Mouse (Mus musculus) megakaryocyte-erythroid progenitor cell, adult 5-6 weeks (primary cell): Measurements from ENCODE around the gene Vav1. TPM values are rescaled to one million over a fixed set of nuclear protein-coding genes. Genes with fewer than 3 reads are reported as not detected.

Source experiments
- ATAC-seq: replicated peaks from 2 replicates; pipeline ENCODE4 v1.8.0; 2016; ENCODE audit warnings: mild to moderate bottlenecking, inconsistent platforms; ENCODE audit not compliant: severe bottlenecking, poor library complexity, low FRiP score, low TSS enrichment
- total RNA-seq, 2 experiments: library from RNA; stranded (forward) in 1 of 2; stranded (reverse) in 1 of 2; fragments of 200-1000, 215-1000 nt in 1 of 2; fragments of >200 nt in 1 of 2; fragmentation: Nextera tagmentation in 1 of 2; gene quantifications; 2 replicates each; pipeline ENCODE4 v1.2.3; 2014 to 2017

Gene Vav1
- total RNA-seq (2014; fragmentation: Nextera tagmentation) (39.2 and 44.7 TPM in 2 replicates), total RNA-seq (2017) (86.4 and 126 TPM in 2 replicates)

DNA sequence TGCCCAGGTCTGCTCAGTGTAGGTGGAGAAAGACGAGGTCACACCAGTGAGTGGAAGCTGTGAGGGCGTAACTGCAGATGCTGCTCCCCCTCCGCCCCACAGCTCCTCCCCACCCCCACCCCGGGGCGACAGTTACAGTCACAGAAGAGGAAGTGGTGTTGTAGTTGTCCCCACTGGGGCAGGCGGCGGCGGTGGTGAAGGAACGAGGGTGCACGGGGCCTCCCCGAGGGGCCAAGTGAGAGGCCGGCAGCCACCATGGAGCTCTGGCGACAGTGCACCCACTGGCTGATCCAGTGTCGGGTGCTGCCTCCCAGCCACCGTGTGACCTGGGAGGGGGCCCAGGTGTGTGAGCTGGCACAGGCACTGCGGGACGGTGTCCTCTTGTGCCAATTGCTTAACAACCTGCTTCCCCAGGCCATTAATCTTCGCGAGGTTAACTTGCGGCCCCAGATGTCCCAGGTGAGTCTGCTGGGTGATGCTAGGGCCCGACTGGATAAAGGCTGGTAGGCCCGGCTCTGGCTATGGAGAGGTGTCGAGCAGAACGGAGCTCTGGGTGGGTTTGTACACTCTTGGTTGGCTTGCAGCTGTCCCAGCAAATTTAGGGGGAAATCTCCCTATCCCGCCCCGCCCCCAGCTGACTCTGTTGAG lies at the start of gene Vav1:
Gene Vav1 (plus strand): TSS at position 158 of the 648 bp plus-strand sequence.
- ATAC-seq: peak; percentile 31

DNA sequence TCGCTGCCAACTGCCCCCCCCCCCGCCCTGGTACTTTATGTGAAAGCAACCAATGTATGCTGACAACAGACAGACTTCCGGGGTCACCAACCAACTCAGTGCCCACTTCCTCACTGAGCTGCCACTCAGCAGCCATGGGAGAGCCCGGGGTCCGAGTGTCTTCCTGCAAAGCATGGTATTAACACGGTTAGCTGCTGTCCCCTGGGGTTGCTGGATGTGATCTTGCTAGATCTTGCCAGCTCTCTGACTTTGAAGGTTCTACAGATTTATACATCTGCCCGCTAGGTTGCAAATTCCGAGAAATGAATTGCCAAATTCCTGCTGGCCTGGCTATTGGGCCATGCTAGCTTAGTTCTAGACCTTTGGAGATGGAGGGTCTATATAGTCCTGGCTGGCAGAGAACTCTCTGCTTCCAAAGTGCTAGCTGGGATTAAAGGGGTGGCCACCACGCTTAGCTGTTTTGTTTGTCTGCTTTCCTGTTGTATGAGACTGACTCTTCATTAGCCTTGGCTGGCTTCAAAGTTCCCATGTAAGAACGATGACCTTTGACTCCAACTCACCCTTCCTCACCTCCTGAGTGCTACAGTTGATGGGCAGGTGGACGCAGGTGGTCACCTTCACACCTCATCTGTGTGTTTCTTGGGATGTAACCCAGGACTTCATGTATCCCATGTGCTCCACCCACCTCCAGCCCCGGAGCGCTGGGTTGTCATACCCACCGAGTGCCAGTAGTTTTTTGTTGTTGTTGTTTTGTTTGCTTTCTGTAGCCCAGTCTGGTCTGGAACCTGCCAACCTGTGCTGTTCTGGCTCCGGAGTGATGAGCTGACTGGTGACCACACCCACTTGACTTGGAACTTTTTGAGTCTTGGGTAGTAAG lies 48.8 kb upstream of the Vav1 start:
- ATAC-seq: no peak

DNA sequence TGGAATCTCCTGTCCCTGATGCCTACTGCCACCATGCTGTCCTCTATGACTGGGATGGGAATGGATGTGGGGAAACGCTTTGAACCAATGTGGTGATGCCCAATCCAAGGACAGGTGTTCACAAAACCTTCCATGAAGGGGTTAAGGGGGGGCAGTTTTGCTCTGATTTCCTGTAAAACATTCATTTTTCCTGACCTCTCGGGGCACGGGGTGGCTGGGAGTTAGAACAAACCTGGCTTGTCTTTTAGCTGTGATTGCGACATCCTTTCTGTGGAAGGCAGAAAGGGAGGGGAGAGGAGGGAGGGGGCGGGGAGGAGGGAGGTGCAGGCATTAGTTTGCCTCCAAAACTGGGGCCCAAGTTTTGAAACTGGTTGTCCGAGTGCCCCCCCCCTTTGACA lies 48.2 kb upstream of the Vav1 start:
- ATAC-seq: no peak

GRCm38 (mm10) chr17:57231321-57231771 lies 47.6 kb upstream of the Vav1 start:
- ATAC-seq: no peak

DNA sequence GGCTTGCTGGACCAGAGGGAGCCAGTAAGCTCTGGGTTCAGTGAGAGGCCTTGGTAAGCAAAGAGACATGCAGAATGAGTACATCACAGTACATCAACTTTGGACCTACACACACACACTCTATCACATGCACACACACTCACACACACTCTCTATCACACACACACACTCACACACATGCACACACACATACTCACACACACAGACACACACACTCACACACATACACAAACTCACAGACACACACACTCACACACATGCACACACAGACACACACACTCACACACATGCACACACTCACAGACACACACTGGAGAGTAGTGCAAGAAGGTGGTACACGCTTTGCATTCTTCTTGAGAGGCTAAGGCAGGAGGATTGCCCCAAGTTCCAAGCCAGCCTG lies 46.7 kb upstream of the Vav1 start:
- ATAC-seq: no peak

- no peak for ATAC-seq
Measured at GRCm38 (mm10) chr17:57233038-57233437, 45.9 kb upstream of the Vav1 start.

- no peak for ATAC-seq
Measured at GRCm38 (mm10) chr17:57234254-57234928, 44.5 kb upstream of the Vav1 start.

DNA sequence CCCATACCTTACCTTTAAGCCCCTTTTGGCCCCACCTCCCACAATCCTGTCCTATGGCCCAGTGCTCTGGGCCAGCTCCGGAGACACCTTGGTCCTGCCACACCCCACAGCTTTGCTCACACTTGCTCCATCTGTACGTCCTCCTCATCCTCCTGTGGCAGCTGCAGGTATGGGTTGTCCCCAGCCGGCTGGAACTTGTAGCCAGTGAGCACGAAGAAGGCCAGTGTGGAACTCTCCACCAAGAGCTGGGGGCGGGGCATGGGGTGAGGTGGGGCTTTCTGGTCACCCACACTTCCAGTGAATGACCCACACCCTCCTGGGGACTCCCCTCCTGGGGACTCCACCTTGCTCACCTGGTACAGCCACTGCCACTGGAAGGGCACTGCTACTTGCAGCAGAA lies 43.1 kb upstream of the Vav1 start:
- no peak for ATAC-seq

- no peak for ATAC-seq
Measured at GRCm38 (mm10) chr17:57237181-57237580, 41.7 kb upstream of the Vav1 start.

GRCm38 (mm10) chr17:57243650-57244370 lies 35.1 kb upstream of the Vav1 start:
- ATAC-seq: no peak

- no peak for ATAC-seq
Measured at GRCm38 (mm10) chr17:57245311-57245929, 33.5 kb upstream of the Vav1 start.

DNA sequence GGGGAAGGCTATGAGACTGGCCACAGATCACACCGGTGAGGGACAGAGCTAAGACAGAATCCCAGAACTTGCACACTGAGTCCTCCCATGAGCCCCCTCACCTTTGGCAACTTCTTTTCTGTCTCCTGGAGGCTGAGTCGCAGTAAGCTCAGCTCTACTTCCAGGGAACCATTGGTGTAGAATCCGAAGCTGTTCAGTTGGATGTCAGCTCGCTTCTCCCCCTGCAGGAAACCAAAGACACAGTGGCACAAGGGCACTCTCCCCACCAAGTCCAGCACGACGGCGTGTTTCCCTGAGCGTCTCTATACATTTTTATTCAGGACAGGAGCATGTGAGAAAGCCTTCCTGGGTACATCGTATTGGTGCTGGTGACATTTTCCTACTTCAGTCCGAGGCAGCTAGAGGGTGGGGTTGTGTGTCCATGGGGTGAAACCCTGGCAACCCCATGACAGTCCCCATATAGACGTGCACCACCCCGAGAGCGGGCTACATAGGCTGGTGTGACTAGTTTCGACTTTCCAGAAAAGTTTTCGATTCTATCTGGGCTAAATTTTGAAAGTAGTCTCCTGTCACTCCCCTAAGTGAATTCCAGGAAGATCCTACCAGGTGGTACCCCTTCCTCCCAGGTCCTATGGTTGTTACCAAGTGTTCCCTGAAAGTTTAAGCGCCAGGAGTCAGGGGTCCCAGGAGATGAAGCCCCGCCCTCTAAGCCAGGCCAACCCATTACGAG lies 32.1 kb upstream of the Vav1 start:
- no peak for ATAC-seq

DNA sequence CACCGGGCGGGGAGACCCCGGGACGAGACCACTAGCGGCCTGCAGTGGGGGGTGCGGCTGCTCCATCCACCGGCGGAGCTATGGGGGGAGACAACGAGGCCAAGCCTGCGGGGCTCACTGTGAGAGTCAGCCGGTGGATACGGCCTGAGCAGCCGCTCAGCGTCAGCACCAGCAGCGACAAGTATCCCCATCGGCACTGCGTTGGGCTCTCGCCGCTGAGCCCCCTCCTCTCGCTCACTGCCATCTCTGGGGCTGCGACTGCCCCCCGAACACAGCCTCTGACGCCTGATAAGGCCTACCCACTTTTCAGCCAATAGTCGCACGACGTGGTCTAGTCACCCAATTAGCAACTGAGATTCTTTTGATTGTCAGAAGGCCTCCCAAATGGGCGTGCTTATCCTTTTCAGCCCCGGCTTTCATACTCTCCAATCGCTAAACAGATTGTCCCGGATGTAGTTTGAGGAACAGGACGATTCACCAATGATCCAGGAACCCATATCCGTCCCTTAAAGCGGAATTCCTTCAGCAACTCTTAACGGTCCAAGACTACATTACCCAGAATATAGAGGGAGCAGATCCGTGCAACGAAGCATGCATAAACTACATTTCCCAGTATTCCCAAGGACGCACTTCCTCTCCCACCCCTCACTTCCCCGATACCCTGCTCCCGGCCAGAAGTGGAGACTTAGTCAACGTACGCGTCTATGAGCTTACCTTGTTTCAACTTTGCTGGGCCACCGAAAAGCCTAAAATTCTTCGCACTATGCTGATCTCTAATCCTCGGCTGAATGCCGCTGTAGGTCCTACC lies 31.3 kb upstream of the Vav1 start:
- peak; percentile 75 for ATAC-seq

DNA sequence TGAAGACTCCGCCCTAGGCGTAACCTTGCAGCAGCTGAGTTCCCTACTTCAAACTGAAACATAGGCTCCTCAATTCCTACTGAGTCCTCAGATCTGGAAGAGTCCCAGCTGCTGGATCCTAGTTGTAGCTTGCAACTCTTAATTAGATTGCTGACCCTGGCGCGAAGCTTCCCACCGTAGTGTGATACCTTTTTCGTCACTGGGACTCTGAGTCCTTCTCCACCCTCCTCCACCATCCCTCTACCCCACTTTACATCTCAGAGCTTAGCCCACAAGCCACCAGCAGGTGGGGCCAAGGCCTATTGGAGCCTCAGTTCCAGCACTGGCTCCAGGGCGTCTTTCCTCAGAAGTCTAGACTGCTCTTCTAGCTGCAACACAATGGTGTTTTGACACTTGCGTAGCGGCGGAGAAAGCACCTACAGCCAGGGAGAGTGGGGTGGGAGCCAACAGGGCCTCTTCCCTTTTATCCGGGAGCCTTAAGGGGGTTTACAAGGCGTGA lies 30.6 kb upstream of the Vav1 start, which contains the start of gene Gpr108:
Gene Gpr108 (minus strand): TSS at position 246 of the 499 bp plus-strand sequence.
- peak; percentile 63 for ATAC-seq

DNA sequence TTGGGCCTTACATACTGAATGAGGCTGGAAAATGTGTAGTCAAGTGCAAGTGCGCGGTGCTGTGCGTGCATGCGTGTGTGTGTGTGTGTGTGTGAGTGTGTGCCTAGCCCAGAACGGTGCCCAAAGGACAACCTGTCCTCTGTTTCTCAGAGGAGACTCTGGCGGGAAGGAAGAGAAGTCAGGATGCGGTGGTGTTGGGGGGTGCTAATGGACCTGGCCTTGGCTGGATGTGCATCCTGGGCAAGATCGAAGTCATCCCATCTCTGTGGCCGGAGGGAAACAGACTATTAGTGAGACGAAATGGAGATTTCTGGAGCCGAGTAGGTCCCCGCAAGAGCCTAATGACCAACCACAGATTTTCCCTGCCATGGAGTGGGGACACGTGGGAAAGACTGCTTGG lies 30.1 kb upstream of the Vav1 start:
- ATAC-seq: no peak

DNA sequence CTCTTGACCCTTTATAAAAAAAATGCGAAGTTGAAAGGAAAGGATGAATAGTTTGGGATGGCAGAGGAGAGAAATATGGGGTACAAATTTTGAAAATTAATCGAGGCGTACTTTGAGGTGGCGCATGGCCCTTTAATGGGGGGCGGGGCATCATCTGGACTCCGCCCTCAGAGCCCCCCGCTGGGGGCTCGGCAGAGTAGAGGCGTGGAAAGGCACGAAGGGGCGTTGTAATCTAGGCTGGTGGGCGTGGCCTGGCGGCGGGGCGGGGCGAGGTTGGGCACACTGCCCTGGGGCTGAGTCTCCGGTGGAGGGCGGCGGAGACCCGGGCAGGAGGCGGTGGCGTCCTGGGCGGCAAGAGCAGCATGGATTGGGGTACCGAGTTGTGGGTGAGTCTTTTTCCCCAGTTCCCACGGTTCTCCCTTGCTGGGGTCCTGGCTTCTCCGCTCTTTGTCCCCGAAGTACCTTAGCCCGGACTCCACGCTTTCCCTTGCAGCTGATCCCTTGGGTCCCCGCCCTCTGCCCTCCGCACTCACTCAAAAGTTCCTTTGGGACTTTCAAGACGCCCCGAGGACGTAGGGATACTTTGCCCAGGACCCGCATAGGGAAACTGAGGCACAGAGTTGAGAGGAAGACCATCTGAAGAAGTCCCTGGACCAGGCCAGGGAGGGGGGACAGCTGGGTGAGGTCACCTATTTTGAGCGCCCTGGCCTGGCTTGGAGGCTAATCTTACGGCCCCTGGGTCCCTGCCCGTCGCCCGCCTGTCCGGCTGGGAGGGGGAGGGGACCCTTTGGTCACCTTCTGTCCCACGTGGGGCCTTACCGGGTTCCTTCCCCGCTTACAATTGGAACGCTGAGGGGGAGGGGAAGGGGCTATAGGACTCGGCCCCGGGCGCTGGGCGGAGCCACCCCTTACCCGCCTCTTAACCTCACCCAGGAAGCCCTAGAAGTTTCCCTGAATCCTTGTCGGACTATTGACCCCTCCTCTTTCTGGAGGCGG lies 29.4 kb upstream of the Vav1 start, which contains the start of gene Trip10:
Gene Trip10 (plus strand): TSS at position 270 of the 996 bp plus-strand sequence.
- ATAC-seq: peak; percentile 54
